Mouse (Mus musculus) ovary, postnatal 10 days (tissue): ENCODE measurements around the gene Txndc16.

Experiments
- DNase-seq: peaks from one replicate; pipeline ENCODE4 v3.0.0; 2022; ENCODE audit warnings: low spot score

The Txndc16 gene

DNA sequence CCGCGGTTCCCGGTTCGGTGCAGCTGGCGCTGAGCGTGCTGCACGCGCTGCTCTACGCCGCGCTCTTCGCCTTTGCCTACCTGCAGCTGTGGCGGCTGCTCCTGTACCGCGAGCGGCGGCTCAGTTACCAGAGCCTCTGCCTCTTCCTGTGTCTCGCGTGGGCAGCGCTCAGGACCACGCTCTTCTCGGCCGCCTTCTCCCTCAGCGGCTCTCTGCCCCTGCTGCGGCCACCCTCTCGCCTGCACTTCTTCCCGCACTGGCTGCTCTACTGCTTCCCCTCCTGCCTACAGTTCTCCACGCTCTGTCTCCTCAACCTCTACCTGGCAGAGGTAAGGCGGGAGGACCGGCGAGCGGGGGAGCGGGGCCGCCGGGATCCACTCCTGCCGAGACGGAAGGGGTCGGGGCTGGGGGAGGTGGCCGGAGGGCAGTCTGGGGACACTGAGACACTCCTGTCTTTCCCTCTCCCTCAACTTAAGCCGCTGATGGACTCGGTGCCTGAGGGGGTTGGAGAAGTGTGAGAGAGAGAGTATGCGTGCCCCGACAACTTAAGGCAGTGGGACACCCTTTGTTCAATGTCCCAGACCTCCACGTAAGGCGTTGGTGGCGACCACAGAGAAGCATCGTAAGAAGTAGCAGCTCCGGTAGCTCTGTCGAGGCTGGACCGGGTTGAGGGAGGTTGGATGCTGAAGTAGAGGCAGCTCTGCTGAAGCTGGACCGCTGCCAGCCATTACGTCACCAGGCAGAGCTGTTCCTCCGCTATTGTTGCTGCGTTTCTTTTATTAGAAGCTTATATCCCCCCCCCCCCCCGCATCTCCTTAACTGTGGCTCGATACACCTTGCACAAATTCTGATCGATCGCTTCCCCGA lies at the start of gene Txndc16:
Gene Txndc16 (minus strand): TSS at position 239 of the 867 bp plus-strand sequence.
- DNase-seq = peak; percentile 35

- DNase-seq = no peak
Measured at GRCm38 (mm10) chr14:45263831-45264592, 43.9 kb upstream of the Txndc16 start.

DNA sequence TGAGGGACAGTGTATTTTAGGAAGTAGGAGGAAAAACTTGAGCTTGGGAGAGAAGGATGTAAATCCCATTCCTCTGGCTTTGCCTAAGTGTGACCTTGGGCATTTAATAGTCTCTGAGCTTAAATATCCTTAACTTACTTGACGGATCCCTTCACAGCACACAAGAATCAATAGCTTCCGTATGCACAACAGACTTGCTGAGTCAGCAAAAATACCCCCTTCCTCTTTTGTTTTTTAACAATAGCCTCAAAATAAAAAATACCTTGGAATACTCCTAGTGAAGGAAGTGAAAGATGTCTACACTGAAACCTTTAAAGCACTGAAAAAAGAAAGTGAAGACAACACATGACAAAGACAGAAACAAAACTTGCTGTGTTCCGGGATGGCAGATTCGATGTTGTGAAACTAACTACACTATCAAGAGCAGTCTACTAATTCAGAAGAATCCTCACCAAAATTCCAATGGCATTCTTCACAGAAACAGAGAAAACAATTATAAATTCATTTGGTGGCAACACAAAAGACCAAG lies 31.5 kb upstream of the Txndc16 start:
- DNase-seq = no peak

DNA sequence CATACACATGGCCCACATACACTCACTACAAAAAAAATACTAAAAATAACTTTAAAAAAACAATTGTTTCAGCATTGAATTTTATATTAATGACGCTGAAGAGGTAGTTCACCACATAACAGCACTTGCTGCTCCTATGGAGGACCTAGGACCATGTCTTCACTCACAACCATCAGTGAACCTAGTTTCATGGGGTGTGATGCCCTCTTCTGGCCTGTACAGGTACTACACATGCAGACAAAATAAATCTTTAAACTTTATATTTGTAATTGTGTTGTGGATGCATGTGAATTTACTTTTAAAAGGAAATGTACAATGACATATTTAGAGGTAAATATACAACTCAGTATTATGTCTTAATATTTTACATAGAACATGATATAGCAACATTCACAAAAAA lies 21.5 kb upstream of the Txndc16 start:
- DNase-seq = no peak

- no peak for DNase-seq
Measured at GRCm38 (mm10) chr14:45239042-45239441, 18.9 kb upstream of the Txndc16 start.

DNA sequence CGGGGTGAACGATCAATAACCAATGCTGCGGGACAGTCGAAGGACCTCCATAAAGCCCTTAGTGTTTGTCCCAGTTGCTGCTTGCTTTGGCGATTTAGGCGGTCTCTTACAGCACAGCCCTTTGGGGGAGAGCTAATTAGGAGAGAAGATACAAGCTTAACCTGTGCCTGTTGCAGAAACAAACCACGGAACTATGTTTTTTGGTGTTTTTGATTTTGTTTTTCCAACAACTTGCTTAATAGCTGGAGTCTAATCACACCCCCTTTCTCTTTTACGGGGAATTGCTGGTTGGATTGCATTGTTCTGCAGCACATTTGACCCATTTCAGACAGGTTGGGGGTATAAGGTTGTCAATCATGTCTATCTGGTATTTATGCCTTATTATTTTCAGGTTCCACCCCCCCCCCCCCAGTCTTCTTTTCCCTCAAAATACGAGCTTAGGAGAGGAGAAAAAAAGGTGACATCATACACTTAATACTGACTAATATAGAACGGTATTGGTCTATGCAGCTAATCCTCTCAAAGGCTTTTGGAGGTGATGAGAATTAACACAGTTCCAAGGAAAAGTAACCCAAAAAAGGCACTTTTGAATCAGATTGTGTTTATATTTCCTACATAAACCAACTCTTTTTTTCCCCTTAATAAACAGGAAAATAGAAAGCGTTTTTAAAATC lies 966 bp upstream of the Txndc16 start:
- no peak for DNase-seq

DNA sequence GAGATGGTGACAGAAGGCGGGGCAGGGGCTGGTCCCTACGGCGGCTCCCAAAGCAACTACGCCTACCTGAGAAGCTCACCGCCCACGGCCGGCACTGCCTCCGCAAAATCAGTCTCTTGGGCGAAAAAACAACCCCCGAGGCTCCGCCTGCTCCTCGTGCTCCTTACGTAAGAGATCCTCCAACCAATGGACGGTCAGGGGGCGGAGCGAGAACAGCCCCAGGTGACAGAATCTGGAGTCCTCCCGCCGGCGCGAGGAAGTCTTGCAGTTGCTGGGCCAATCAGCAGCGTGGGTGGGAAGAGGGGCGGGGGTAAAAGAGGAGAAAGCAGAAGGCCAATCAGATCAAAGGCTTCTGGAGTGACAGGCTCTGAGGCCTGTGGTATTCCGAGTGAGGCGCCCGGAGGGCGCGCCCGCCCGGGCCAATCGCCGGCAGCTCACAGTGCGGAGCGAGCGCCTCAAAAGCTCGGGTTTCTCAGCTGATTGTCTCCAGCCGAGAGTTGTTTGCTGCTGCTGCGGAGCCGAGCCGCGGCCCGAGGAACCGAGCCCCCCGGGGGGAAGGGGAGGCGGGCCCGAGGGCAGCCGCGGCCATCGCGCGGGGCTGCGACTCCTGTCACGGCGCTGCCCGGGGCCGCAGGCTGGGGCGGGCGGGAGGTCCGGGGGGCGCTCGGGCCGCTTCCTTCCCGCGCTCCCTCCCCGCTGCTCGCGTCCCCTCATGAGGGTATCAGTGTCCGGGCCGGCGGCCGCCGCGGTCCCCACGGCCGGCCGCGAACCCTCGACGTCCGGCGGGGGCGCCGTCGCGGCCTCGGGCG lies 643 bp downstream of the Txndc16 start, which contains the start of gene Gpr137c:
Gene Gpr137c (plus strand): TSS at position 437 of the 809 bp plus-strand sequence.
- peak; percentile 84 for DNase-seq

- DNase-seq = no peak
Measured at GRCm38 (mm10) chr14:45217693-45218092, 2.4 kb downstream of the Txndc16 start.

DNA sequence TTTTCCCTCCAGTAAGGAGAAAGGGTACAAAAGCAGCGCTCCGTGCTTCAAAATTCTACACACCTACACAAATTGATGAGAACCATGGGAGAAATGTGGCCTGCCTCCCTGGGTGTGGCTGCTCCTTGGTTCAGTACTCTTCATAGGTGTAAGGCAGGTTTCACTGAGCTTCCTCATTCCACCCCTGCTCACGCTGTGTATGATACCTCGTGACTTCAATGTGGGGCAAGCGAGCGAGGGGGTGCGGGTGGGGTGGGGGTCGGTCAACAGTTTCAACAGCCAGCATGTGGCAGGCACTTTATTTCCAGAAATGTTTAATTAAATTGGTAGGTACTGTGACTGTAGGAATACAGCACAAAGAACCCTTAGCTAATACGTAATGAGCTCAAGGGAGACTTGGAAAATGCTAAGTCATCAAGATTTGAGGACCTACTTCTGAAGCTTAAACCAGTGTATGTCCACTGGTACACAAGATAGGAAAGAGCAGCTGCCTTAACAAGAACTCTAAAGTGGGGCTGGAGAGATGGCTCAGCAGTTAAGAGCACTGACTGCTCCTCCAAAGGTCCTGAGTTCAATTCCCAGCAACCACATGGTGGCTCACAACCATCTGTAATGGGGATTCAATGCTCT lies 3.3 kb downstream of the Txndc16 start:
- DNase-seq = no peak

DNA sequence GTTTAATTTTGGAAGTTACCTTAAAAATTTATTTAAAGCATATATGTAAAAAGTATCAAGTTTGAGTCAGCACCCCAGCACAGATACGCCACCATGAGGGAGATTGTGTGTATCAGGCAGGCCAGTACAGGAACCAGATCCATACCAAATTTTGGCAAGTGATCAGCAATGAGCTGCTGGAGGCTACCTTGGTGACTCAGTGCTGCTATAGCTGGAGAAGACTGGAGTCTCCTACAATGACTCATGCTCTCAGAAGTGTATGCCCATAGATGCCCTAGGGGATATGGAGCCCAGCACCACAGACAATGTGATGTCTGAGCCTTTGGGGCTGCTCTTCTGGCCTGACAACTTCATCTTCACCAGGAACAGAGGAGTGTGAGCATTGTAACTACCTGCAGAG lies 8.7 kb downstream of the Txndc16 start:
- no peak for DNase-seq

DNA sequence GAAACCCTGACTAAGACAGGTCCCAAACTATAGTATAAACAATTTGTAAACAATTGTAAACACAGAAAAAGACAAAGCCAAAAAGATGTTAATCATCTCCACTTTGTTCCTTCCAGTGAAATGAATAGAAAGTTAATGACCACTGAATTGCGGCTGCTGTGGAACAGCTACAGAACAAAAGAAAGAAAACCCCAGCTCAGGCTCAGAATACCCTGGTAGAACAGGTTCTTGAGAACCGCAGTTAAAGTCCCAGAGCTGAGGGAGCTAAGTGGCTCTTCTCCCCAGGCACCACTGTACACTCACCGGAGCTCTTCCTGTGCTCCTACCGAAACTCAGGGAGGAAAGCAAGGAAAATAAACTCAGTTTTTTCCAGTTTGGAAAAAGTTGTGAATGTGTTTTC lies 9.4 kb downstream of the Txndc16 start:
- DNase-seq = no peak

- no peak for DNase-seq
Measured at GRCm38 (mm10) chr14:45200607-45201006, 19.5 kb downstream of the Txndc16 start.

DNA sequence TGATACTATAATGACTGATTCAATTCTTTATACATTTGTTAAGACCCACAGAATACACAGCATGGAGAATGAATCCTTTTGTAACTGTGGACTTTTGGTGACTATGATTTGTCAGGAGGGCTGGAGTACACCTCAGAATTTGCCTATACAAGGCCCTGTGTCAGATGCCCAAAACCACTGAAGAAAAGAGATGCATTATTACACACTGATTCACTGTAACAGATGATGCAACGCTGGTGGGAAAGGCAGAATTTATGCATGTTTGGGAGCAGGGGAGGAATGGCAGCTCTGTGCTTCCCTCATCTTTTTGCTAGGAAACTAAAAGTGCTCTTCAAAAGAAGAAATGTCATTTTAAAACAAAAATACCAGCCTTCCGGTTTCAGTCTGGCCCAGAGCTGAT lies 29.1 kb downstream of the Txndc16 start:
- DNase-seq = no peak

DNA sequence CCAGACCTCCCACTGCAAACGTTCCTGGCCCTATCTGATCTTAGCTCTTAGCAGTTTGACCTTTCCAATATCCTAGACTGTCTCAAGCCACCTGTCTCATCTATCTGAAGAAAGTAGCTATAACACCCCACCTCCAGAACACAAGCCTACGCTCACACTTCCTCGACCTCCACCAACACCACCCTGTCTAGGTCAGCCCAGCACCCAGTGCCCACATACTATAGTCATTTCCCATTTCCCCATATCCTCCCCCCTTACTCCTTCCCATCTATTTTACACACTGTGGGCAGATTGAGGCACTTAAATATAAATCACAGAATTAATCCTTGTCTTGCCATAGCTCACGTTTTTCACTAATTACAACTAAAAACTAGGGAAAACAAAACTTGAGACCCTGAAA lies 38.5 kb downstream of the Txndc16 start:
- DNase-seq = no peak

DNA sequence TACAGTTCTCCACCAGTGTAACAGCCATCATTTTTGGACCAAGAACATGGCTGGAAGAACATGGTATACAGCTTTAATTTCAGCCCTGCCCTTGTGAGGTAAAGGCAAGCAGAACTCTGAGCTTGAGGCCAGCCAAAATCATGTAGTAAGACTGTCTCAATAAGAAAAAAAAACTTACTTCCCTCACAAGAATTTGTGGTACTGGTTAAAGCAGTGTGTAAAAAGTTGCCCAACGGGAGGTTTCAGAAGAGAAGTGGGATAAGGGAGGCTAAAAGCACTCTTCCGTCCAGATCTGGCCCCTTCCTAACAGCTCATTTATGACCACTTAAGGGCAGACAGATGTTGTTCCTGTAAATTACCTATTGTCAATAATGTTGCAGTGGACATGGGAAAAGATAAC lies 40.5 kb downstream of the Txndc16 start:
- no peak for DNase-seq

DNA sequence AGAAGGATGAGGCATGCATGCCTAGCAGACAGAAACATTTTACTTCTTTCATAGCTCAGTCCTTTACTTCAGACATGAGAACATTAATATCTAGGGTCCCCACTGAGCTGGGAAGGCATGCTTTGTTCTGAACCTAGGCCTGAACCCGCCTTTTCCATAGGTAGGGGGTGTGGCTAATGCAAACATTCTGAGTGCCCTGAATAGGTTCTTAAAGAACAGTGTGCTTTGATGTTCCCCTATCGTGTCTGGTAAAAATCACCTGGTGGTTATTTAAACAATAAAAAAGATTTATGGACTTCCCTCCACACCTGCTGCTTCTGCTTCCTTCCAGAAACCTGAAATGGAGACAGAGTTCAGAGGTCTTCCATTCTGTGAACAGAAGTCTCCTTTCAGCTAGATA lies 40.9 kb downstream of the Txndc16 start:
- DNase-seq = no peak

DNA sequence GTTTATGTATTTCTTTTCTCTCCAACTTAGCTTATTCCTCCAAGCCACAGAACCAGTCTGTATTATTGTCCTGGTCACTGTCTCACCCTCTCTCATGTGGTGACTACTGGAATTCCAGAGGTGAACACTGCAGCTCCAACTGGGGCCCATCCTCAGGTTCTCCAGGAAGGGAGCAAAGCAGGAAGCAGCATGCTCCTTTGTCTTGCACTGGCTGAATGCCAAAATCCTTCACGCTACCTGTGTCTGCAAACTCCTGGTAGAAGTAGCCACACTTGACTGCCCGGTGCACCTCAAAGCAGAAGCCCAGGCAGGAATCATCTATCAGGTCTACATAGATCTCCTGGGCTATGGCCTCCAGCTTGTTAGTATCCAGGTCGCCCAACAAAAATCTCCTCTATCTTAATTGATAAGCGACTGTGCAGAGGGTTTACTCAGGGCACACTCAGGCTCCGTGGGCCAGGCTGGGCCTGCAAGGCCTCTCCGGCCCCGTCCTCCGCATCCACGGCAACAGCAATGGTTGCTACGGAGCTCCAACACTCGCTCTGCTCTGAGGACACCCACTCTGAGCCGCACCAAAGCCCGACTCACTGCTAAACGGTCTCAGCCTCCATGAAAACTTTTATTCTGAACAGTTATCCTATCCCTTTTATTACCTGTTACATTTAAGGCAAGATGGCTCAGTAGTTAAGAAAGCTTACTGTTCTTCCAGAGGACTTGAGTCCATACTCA lies 45.0 kb downstream of the Txndc16 start:
- DNase-seq = no peak

- no peak for DNase-seq
Measured at GRCm38 (mm10) chr14:45172260-45172659, 47.9 kb downstream of the Txndc16 start.

- DNase-seq = no peak
Measured at GRCm38 (mm10) chr14:45167366-45167765, 52.8 kb downstream of the Txndc16 start.

DNA sequence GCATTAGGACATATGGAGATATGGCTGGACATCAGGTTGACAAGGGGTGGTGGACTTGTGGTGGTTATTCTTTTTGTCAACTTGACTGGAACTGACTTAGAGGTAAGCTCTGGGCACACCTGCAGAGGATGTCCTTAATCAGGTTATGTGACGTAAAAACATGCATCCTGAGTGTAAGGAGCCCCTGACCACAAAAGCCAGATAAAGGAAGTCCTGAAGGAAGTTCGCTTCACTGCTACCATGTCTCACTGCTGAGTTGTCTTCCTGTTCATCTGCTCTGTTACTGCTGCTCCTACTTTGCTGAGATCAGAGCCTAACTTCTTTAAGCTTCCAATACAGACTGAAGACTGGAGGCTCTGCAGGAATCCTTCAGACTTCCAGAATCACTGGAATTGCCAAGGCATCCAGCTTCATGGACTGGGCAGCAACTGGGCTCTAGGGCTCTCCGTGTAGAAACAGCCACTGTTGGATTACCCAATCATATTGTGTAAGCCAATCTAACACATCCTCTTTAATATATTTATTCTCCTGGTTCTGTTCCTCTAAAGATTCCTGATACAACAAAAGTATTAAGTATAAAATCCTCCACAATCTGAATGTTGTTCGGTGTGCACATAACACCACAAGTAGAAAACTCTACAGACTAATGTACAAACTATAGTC lies 64.5 kb downstream of the Txndc16 start:
- DNase-seq = no peak
